Mouse (Mus musculus) cerebellum, adult 2 months (tissue): ENCODE data around the gene Apol7e. TPM values are rescaled to one million over a fixed set of nuclear protein-coding genes. Genes with fewer than 3 reads are reported as not detected.
"Not testable (repeated sequence)": the region's sequence is repeated elsewhere in the genome, so short reads cannot be mapped to it uniquely, and the experiment has no call there.

Experiments
- DNase-seq, 2 experiments: peaks; one replicate each; pipeline ENCODE4 v3.0.0; 2021
- H3K27ac ChIP-seq: fragments of 200-500 bp; 2 replicates; pipeline ENCODE4 v1.5.1; 2012; ENCODE audit warnings: low read length, control low read depth, inconsistent platforms; ENCODE audit not compliant: insufficient read depth
- H3K27me3 ChIP-seq: fragments of 200-500 bp; 2 replicates; pipeline ENCODE4 v1.6.1; 2012; ENCODE audit warnings: inconsistent platforms, mild to moderate bottlenecking, low read length, moderate library complexity; ENCODE audit not compliant: control insufficient read depth, insufficient read depth
- H3K4me1 ChIP-seq: fragments of 200-500 bp; 2 replicates; pipeline ENCODE4 v1.6.1; 2011; ENCODE audit warnings: low read length; ENCODE audit not compliant: control insufficient read depth, insufficient read depth
- H3K4me3 ChIP-seq: fragments of 200-500 bp; replicated peaks from 2 replicates; pipeline ENCODE3; 2011; ENCODE audit warnings: mild to moderate bottlenecking, low read depth, low read length, control low read depth; ENCODE audit not compliant: insufficient read depth
- CTCF ChIP-seq: fragments of 200-500 bp; IDR thresholded peaks from 2 replicates; pipeline ENCODE4 v1.5.1; 2011; ENCODE audit warnings: low read depth, mild to moderate bottlenecking, control low read depth, low read length, moderate library complexity, borderline replicate concordance; ENCODE audit not compliant: insufficient read depth
- POLR2A ChIP-seq: fragments of 200-500 bp; IDR thresholded peaks from 2 replicates; pipeline ENCODE4 v1.6.1; 2011; ENCODE audit warnings: low read length, control low read depth, borderline replicate concordance; ENCODE audit not compliant: insufficient read depth
- WGBS: fragments of 180-500 bp; shearing (Covaris S2); methylation state at CpG from one replicate; pipeline ENCODE4 v1.1.7; 2018; 5-methylcytosine and 5-hydroxymethylcytosine counted together
- polyA plus RNA-seq: library from polyadenylated mRNA; depleted of rRNA; stranded (reverse); fragments of >200 nt; gene quantifications from 2 replicates; pipeline ENCODE4 v1.2.3, GENCODE M21; 2012

Gene Apol7e
- polyA plus RNA-seq, 1 experiment, result not detected

GRCm38 (mm10) chr15:77740511-77741297 is 42.0 kb downstream of the Apol7e start:
- WGBS, result 80% methylated on average over 9 of the region's 9 CpGs

GRCm38 (mm10) chr15:77741556-77741955 is 42.9 kb downstream of the Apol7e start:
- not testable (repeated sequence) for H3K27ac ChIP-seq

More at GRCm38 (mm10) chr15:77740511-77741297, 42.0 kb downstream of the Apol7e start:
- no peak overlapping the region for H3K4me3 ChIP-seq
- no peak for TF ChIP-seq POLR2A
- TF ChIP-seq CTCF, result peak; percentile 28; the same call in 1 of the 2 replicates
- no peaks in the 10 kb centered on the region for H3K4me1 ChIP-seq
- no peaks in the 10 kb centered on the region; the same call in 1 of the 2 replicates for H3K27me3 ChIP-seq
- no peak overlapping the region for H3K27ac ChIP-seq
- no peak for DNase-seq

GRCm38 (mm10) chr15:77744632-77745031 is 46.0 kb downstream of the Apol7e start:
- no peak for DNase-seq
- TF ChIP-seq CTCF (no peak), POLR2A (no peak)

More at GRCm38 (mm10) chr15:77741556-77741955, 42.9 kb downstream of the Apol7e start:
- H3K4me3 ChIP-seq, DNase-seq, H3K27me3 ChIP-seq, H3K4me1 ChIP-seq: not testable (repeated sequence)
- 76% methylated on average over 6 of the region's 6 CpGs for WGBS

GRCm38 (mm10) chr15:77745081-77745480 is 46.4 kb downstream of the Apol7e start:
- TF ChIP-seq CTCF (no peak), POLR2A (no peak)

More at GRCm38 (mm10) chr15:77744632-77745031, 46.0 kb downstream of the Apol7e start:
- WGBS, result 69% methylated on average over 5 of the region's 5 CpGs
- Histone ChIP-seq H3K4me3 (no peak overlapping the region), H3K27ac (no peak overlapping the region), H3K27me3 (no peaks in the 10 kb centered on the region; the same call in 1 of the 2 replicates), H3K4me1 (peaks cover 5% of the 10 kb centered on the region)

GRCm38 (mm10) chr15:77746326-77746725 is 47.7 kb downstream of the Apol7e start:
- DNase-seq, result no peak
- Histone ChIP-seq H3K27ac (no peak overlapping the region), H3K4me1 (peaks cover 9% of the 10 kb centered on the region), H3K4me3 (no peak overlapping the region), H3K27me3 (no peaks in the 10 kb centered on the region; the same call in 1 of the 2 replicates)
- TF ChIP-seq CTCF (no peak), POLR2A (no peak)
- WGBS, result 89% methylated on average over 1 of the region's 1 CpGs

More at GRCm38 (mm10) chr15:77745081-77745480, 46.4 kb downstream of the Apol7e start:
- Histone ChIP-seq H3K27me3 (no peaks in the 10 kb centered on the region; the same call in 1 of the 2 replicates), H3K27ac (no peak overlapping the region), H3K4me3 (no peak overlapping the region), H3K4me1 (peaks cover 9% of the 10 kb centered on the region)
- DNase-seq, result no peak

- H3K4me3 ChIP-seq, result no peak overlapping the region
- H3K27me3 ChIP-seq, result no peaks in the 10 kb centered on the region; the same call in 1 of the 2 replicates
- 77% methylated on average over 3 of the region's 3 CpGs for WGBS
- no peak overlapping the region for H3K27ac ChIP-seq
- TF ChIP-seq CTCF (no peak), POLR2A (no peak)
- DNase-seq, result no peak
- H3K4me1 ChIP-seq, result peaks cover 15% of the 10 kb centered on the region
Measured at GRCm38 (mm10) chr15:77748414-77748813, 49.8 kb downstream of the Apol7e start.

GRCm38 (mm10) chr15:77749717-77750116 is 51.1 kb downstream of the Apol7e start:
- no peaks in the 10 kb centered on the region; the same call in 1 of the 2 replicates for H3K27me3 ChIP-seq
- no peak overlapping the region for H3K27ac ChIP-seq
- peaks cover 15% of the 10 kb centered on the region for H3K4me1 ChIP-seq
- peak; percentile 58 to 74 for DNase-seq
- 11% methylated on average over 10 of the region's 10 CpGs for WGBS
- TF ChIP-seq POLR2A (no peak), CTCF (0 out of 2 replicates have a peak, but pooled peaks have one; percentile 4)
- H3K4me3 ChIP-seq, result no peak overlapping the region

GRCm38 (mm10) chr15:77750461-77750860 is 51.8 kb downstream of the Apol7e start:
- 47% methylated on average over 1 of the region's 1 CpGs for WGBS
- Histone ChIP-seq H3K4me3 (no peak overlapping the region), H3K27me3 (no peaks in the 10 kb centered on the region), H3K4me1 (peaks cover 15% of the 10 kb centered on the region), H3K27ac (no peak overlapping the region)
- peak in 1 of 2 experiments; percentile 51 for DNase-seq
- TF ChIP-seq CTCF, result peak; percentile 76
- TF ChIP-seq POLR2A, result no peak
